Mouse (Mus musculus) embryonic facial prominence, embryonic 14.5 days (tissue): Measurements from ENCODE around the gene Fbxw8. TPM values are rescaled to one million over a fixed set of nuclear protein-coding genes. Genes with fewer than 3 reads are reported as not detected.

Experiments
- ATAC-seq: fragments of 200-750 bp; cut with Nextera tagmentation; 2 replicates; pipeline ENCODE4 v1.8.0; 2017; ENCODE audit warnings: low read depth, moderate number of reproducible peaks, moderate TSS enrichment
- DNase-seq: peaks from one replicate; pipeline ENCODE4 v3.0.0-alpha.2; 2015; ENCODE audit warnings: low spot score
- H3K27ac ChIP-seq: fragments of 300-500 bp; sonication (generic); replicated peaks from 2 replicates; pipeline ENCODE4 v1.5.1; 2014; ENCODE audit warnings: low read depth, mild to moderate bottlenecking, low read length, moderate library complexity
- H3K27me3 ChIP-seq: fragments of 300-500 bp; sonication (generic); replicated peaks from 2 replicates; pipeline ENCODE4 v1.6.1; 2014; ENCODE audit warnings: low read length; ENCODE audit not compliant: control insufficient read depth, insufficient read depth
- H3K36me3 ChIP-seq: fragments of 300-500 bp; sonication (generic); 2 replicates; pipeline ENCODE4 v1.6.1; 2014; ENCODE audit warnings: low read length, mixed read lengths; ENCODE audit not compliant: control insufficient read depth, insufficient read depth
- H3K4me1 ChIP-seq: fragments of 300-500 bp; sonication (generic); 2 replicates; pipeline ENCODE4 v1.6.1; 2014; ENCODE audit warnings: antibody characterized with exemption, low read length; ENCODE audit not compliant: control insufficient read depth, insufficient read depth
- H3K4me2 ChIP-seq: fragments of 300-500 bp; sonication (generic); 2 replicates; pipeline ENCODE4 v1.6.1; 2014; ENCODE audit warnings: low read depth, mild to moderate bottlenecking, low read length, moderate library complexity, mixed read lengths
- H3K4me3 ChIP-seq: fragments of 300-500 bp; sonication (generic); 2 replicates; pipeline ENCODE4 v1.5.1; 2014; ENCODE audit warnings: low read depth, mild to moderate bottlenecking, low read length
- H3K9ac ChIP-seq: fragments of 300-500 bp; sonication (generic); 2 replicates; pipeline ENCODE4 v1.6.1; 2014; ENCODE audit warnings: low read depth, mild to moderate bottlenecking, low read length, moderate library complexity, mixed read lengths
- H3K9me3 ChIP-seq: fragments of 300-500 bp; sonication (generic); 2 replicates; pipeline ENCODE4 v1.6.1; 2016; ENCODE audit warnings: low read length; ENCODE audit not compliant: control insufficient read depth
- WGBS: fragments of 180-500 bp; shearing (Covaris S2); extraction: QIAGEN DNeasy Blood & Tissue Kit; methylation state at CpG from one replicate; pipeline ENCODE4 v1.1.7; 2014; 5-methylcytosine and 5-hydroxymethylcytosine counted together
- polyA plus RNA-seq: library from polyadenylated mRNA; unstranded; fragments of >200 nt; fragmentation: Nextera tagmentation; extraction: Ambion mirVana; gene quantifications from 2 replicates; pipeline ENCODE4 v1.2.1, GENCODE M21; 2014

Gene Fbxw8
- polyA plus RNA-seq, 1 experiment from 2014 or later = 31.7 TPM

- H3K9ac ChIP-seq = no peak overlapping the region
- no peaks in the 10 kb centered on the region for H3K27me3 ChIP-seq
- 71% methylated on average over 9 of the region's 9 CpGs for WGBS
- no peaks in the 10 kb centered on the region for H3K9me3 ChIP-seq
- no peak; the same call in 1 of the 2 replicates for ATAC-seq
- peaks cover 66% of the 10 kb centered on the region for H3K36me3 ChIP-seq
- no peak overlapping the region for H3K4me2 ChIP-seq
- no peak for DNase-seq
- no peak overlapping the region for H3K27ac ChIP-seq
- H3K4me1 ChIP-seq = peaks cover 1% of the 10 kb centered on the region; the same call in 1 of the 2 replicates
- no peak overlapping the region for H3K4me3 ChIP-seq
Measured at GRCm38 (mm10) chr5:118128651-118129050, 26.6 kb downstream of the Fbxw8 start.

GRCm38 (mm10) chr5:118128208-118128607 is 27.1 kb downstream of the Fbxw8 start:
- Histone ChIP-seq H3K9me3 (no peaks in the 10 kb centered on the region), H3K4me1 (peaks cover 6% of the 10 kb centered on the region; the same call in 1 of the 2 replicates), H3K27ac (no peak overlapping the region), H3K36me3 (peaks cover 65% of the 10 kb centered on the region), H3K4me3 (no peak overlapping the region), H3K9ac (no peak overlapping the region), H3K4me2 (no peak overlapping the region), H3K27me3 (no peaks in the 10 kb centered on the region)
- DNase-seq (peak; percentile 32), ATAC-seq (no peak)
- WGBS = 69% methylated on average over 6 of the region's 6 CpGs

- H3K27me3 ChIP-seq = no peaks in the 10 kb centered on the region
- H3K36me3 ChIP-seq = peaks cover 61% of the 10 kb centered on the region
- no peak overlapping the region for H3K27ac ChIP-seq
- WGBS = 85% methylated on average over 3 of the region's 4 CpGs
- no peak overlapping the region for H3K4me3 ChIP-seq
- DNase-seq (no peak), ATAC-seq (no peak)
- H3K4me1 ChIP-seq = peaks cover 7% of the 10 kb centered on the region; the same call in 1 of the 2 replicates
- no peak overlapping the region for H3K9ac ChIP-seq
- H3K9me3 ChIP-seq = no peaks in the 10 kb centered on the region
- H3K4me2 ChIP-seq = no peak overlapping the region
Measured at GRCm38 (mm10) chr5:118126671-118127070, 28.6 kb downstream of the Fbxw8 start.

GRCm38 (mm10) chr5:118123096-118123495 is 32.2 kb downstream of the Fbxw8 start:
- H3K4me2 ChIP-seq = 0 out of 2 replicates have a peak overlapping the region, but pooled peaks have one; percentile 12
- H3K9me3 ChIP-seq = no peaks in the 10 kb centered on the region
- no peak overlapping the region for H3K4me3 ChIP-seq
- H3K27ac ChIP-seq = peak overlapping the region; percentile 53
- no peaks in the 10 kb centered on the region for H3K27me3 ChIP-seq
- no peak overlapping the region for H3K9ac ChIP-seq
- ATAC-seq (peak; percentile 48; the same call in 1 of the 2 replicates), DNase-seq (peak; percentile 62)
- H3K36me3 ChIP-seq = peaks cover 43% of the 10 kb centered on the region
- WGBS = 36% methylated on average over 10 of the region's 10 CpGs
- peaks cover 14% of the 10 kb centered on the region for H3K4me1 ChIP-seq

GRCm38 (mm10) chr5:118121928-118122327 is 33.3 kb downstream of the Fbxw8 start:
- 82% methylated on average over 4 of the region's 4 CpGs for WGBS
- H3K9ac ChIP-seq = no peak overlapping the region
- no peak for ATAC-seq
- H3K4me2 ChIP-seq = no peak overlapping the region
- no peaks in the 10 kb centered on the region for H3K9me3 ChIP-seq
- H3K4me1 ChIP-seq = peaks cover 14% of the 10 kb centered on the region
- DNase-seq = no peak
- H3K36me3 ChIP-seq = peaks cover 35% of the 10 kb centered on the region; the same call in 1 of the 2 replicates
- H3K27me3 ChIP-seq = no peaks in the 10 kb centered on the region
- no peak overlapping the region for H3K27ac ChIP-seq
- no peak overlapping the region for H3K4me3 ChIP-seq

GRCm38 (mm10) chr5:118120670-118121069 is 34.6 kb downstream of the Fbxw8 start:
- Histone ChIP-seq H3K9ac (no peak overlapping the region), H3K4me1 (peaks cover 14% of the 10 kb centered on the region), H3K4me2 (no peak overlapping the region), H3K36me3 (peaks cover 23% of the 10 kb centered on the region; the same call in 1 of the 2 replicates), H3K27ac (no peak overlapping the region), H3K4me3 (no peak overlapping the region), H3K9me3 (no peaks in the 10 kb centered on the region), H3K27me3 (no peaks in the 10 kb centered on the region)
- ATAC-seq (no peak), DNase-seq (no peak)
- WGBS = 31% methylated on average over 2 of the region's 2 CpGs

GRCm38 (mm10) chr5:118118922-118119321 is 36.3 kb downstream of the Fbxw8 start:
- Histone ChIP-seq H3K27me3 (no peaks in the 10 kb centered on the region), H3K4me1 (peaks cover 14% of the 10 kb centered on the region), H3K27ac (no peak overlapping the region), H3K4me2 (no peak overlapping the region), H3K9ac (no peak overlapping the region), H3K4me3 (no peak overlapping the region), H3K36me3 (peaks cover 10% of the 10 kb centered on the region; the same call in 1 of the 2 replicates), H3K9me3 (no peaks in the 10 kb centered on the region)
- 95% methylated on average over 5 of the region's 5 CpGs for WGBS
- ATAC-seq = no peak
- no peak for DNase-seq

GRCm38 (mm10) chr5:118118351-118118750 is 36.9 kb downstream of the Fbxw8 start:
- ATAC-seq (no peak), DNase-seq (no peak)
- Histone ChIP-seq H3K9ac (no peak overlapping the region), H3K36me3 (peaks cover 10% of the 10 kb centered on the region; the same call in 1 of the 2 replicates), H3K27ac (no peak overlapping the region), H3K4me1 (peaks cover 10% of the 10 kb centered on the region), H3K27me3 (no peaks in the 10 kb centered on the region), H3K4me3 (no peak overlapping the region), H3K9me3 (no peaks in the 10 kb centered on the region), H3K4me2 (no peak overlapping the region)
- WGBS = 92% methylated on average over 3 of the region's 3 CpGs

GRCm38 (mm10) chr5:118113617-118114016 is 41.6 kb downstream of the Fbxw8 start:
- Histone ChIP-seq H3K4me1 (no peaks in the 10 kb centered on the region; the same call in 1 of the 2 replicates), H3K9ac (no peak overlapping the region), H3K4me2 (no peak overlapping the region), H3K9me3 (no peaks in the 10 kb centered on the region), H3K27ac (no peak overlapping the region), H3K4me3 (no peak overlapping the region), H3K27me3 (no peaks in the 10 kb centered on the region), H3K36me3 (peaks cover 30% of the 10 kb centered on the region)
- ATAC-seq (no peak), DNase-seq (peak; percentile 30)
- 76% methylated on average over 11 of the region's 13 CpGs for WGBS
